Mouse (Mus musculus): ENCODE measurements around the gene Krt4. TPM values are rescaled to one million over a fixed set of nuclear protein-coding genes. Genes with fewer than 3 reads are reported as not detected.

Krt4 gene
- 2.5 and 2.9 TPM in 2 replicates for polyA plus RNA-seq (2015; fragmentation: Nextera tagmentation; extraction: Ambion mirVana)

- no peak within 1 kb of the TSS for H3K9ac ChIP-seq (replicated peaks; ENCODE audit: low read depth)
- DNase-seq (ENCODE audit: low spot score) (no peak), ATAC-seq (no peak)
- H3K36me3 ChIP-seq (ENCODE audit: insufficient read depth, low read length): no peaks in the 10 kb centered on the region
- no peak within 1 kb of the TSS for H3K4me2 ChIP-seq (replicated peaks; ENCODE audit: low read depth, low read length)
- no peaks in the 10 kb centered on the region for H3K27me3 ChIP-seq (replicated peaks; ENCODE audit: insufficient read depth, low read length)
- 0 out of 2 replicates have a peak, but pooled peaks cover 1% of the 10 kb centered on the region for H3K4me1 ChIP-seq (ENCODE audit: insufficient read depth, low read depth, low read length)
- H3K4me3 ChIP-seq (ENCODE audit: low read depth, low read length): no peak within 1 kb of the TSS
- no peaks in the 10 kb centered on the region for H3K9me3 ChIP-seq (ENCODE audit: low read length)
- H3K27ac ChIP-seq (ENCODE audit: low read length): no peak within 1 kb of the TSS
- WGBS: 55% methylated on average over 11 of the region's 11 CpGs
- TF ChIP-seq EP300 (IDR thresholded peaks at IDR 0.05) (no peak), CTCF (IDR thresholded peaks at IDR 0.05) (no peak)
Observed at GRCm38 (mm10) chr15:101924635-101925034, at the start of gene Krt4. Krt4 (minus strand) TSS chr15:101924735.

GRCm38 (mm10) chr15:101973414-101974077 lies 49.0 kb upstream of the Krt4 start:
- H3K27me3 ChIP-seq (replicated peaks; ENCODE audit: insufficient read depth, low read length): no peaks in the 10 kb centered on the region
- H3K36me3 ChIP-seq (ENCODE audit: insufficient read depth, low read length): no peaks in the 10 kb centered on the region
- H3K4me1 ChIP-seq (ENCODE audit: insufficient read depth, low read depth, low read length): peaks cover 24% of the 10 kb centered on the region; the same call in 1 of the 2 replicates
- DNase-seq (ENCODE audit: low spot score) (peak; percentile 94), ATAC-seq (peak; percentile 53)
- no peaks in the 10 kb centered on the region for H3K9me3 ChIP-seq (ENCODE audit: low read length)
- no peak for TF ChIP-seq EP300 (IDR thresholded peaks at IDR 0.05)
- TF ChIP-seq CTCF (IDR thresholded peaks at IDR 0.05): peak; percentile 99
- no peak overlapping the region; the same call in 1 of the 2 replicates for H3K27ac ChIP-seq (ENCODE audit: low read length)
- H3K9ac ChIP-seq (replicated peaks; ENCODE audit: low read depth): no peak overlapping the region
- no peak overlapping the region for H3K4me3 ChIP-seq (ENCODE audit: low read depth, low read length)
- WGBS: 8% methylated on average over 15 of the region's 15 CpGs
- H3K4me2 ChIP-seq (replicated peaks; ENCODE audit: low read depth, low read length): no peak overlapping the region

- Histone ChIP-seq H3K4me1 (ENCODE audit: insufficient read depth, low read depth, low read length) (no peaks in the 10 kb centered on the region), H3K9ac (replicated peaks; ENCODE audit: low read depth) (no peak overlapping the region), H3K4me3 (ENCODE audit: low read depth, low read length) (no peak overlapping the region), H3K9me3 (ENCODE audit: low read length) (no peaks in the 10 kb centered on the region), H3K36me3 (ENCODE audit: insufficient read depth, low read length) (no peaks in the 10 kb centered on the region), H3K4me2 (replicated peaks; ENCODE audit: low read depth, low read length) (no peak overlapping the region), H3K27me3 (replicated peaks; ENCODE audit: insufficient read depth, low read length) (no peaks in the 10 kb centered on the region), H3K27ac (ENCODE audit: low read length) (no peak overlapping the region)
- TF ChIP-seq EP300 (IDR thresholded peaks at IDR 0.05) (no peak), CTCF (IDR thresholded peaks at IDR 0.05) (peak; percentile 86)
- DNase-seq (ENCODE audit: low spot score) (peak; percentile 73), ATAC-seq (no peak)
- whole genome bisulfite sequencing: 10% methylated on average over 3 of the region's 6 CpGs
Observed at GRCm38 (mm10) chr15:101970536-101970935, 46.0 kb upstream of the Krt4 start.

- Histone ChIP-seq H3K4me1 (ENCODE audit: insufficient read depth, low read depth, low read length) (no peaks in the 10 kb centered on the region), H3K9me3 (ENCODE audit: low read length) (no peaks in the 10 kb centered on the region), H3K27me3 (replicated peaks; ENCODE audit: insufficient read depth, low read length) (no peaks in the 10 kb centered on the region), H3K4me2 (replicated peaks; ENCODE audit: low read depth, low read length) (no peak overlapping the region), H3K36me3 (ENCODE audit: insufficient read depth, low read length) (no peaks in the 10 kb centered on the region), H3K27ac (ENCODE audit: low read length) (no peak overlapping the region), H3K4me3 (ENCODE audit: low read depth, low read length) (no peak overlapping the region), H3K9ac (replicated peaks; ENCODE audit: low read depth) (no peak overlapping the region)
- WGBS: 48% methylated on average over 8 of the region's 8 CpGs
- peak; percentile 85 for DNase-seq (ENCODE audit: low spot score)
- TF ChIP-seq EP300 (IDR thresholded peaks at IDR 0.05) (no peak), CTCF (IDR thresholded peaks at IDR 0.05) (no peak)
- peak; percentile 95 for ATAC-seq
Observed at GRCm38 (mm10) chr15:101966808-101967207, 42.3 kb upstream of the Krt4 start.

GRCm38 (mm10) chr15:101958891-101959290 lies 34.4 kb upstream of the Krt4 start:
- Histone ChIP-seq H3K4me1 (ENCODE audit: insufficient read depth, low read depth, low read length) (no peaks in the 10 kb centered on the region), H3K27ac (ENCODE audit: low read length) (no peak overlapping the region), H3K9ac (replicated peaks; ENCODE audit: low read depth) (no peak overlapping the region), H3K4me2 (replicated peaks; ENCODE audit: low read depth, low read length) (no peak overlapping the region), H3K9me3 (ENCODE audit: low read length) (no peaks in the 10 kb centered on the region), H3K36me3 (ENCODE audit: insufficient read depth, low read length) (no peaks in the 10 kb centered on the region), H3K27me3 (replicated peaks; ENCODE audit: insufficient read depth, low read length) (no peaks in the 10 kb centered on the region), H3K4me3 (ENCODE audit: low read depth, low read length) (no peak overlapping the region)
- 86% methylated on average over 3 of the region's 3 CpGs for WGBS
- no peak for TF ChIP-seq CTCF (IDR thresholded peaks at IDR 0.05)
- no peak for TF ChIP-seq EP300 (IDR thresholded peaks at IDR 0.05)
- DNase-seq (ENCODE audit: low spot score): no peak
- ATAC-seq: no peak

GRCm38 (mm10) chr15:101954187-101954586 lies 29.7 kb upstream of the Krt4 start, which contains the start of gene Krt78:
Krt78 (minus strand) TSS chr15:101954287.
- Histone ChIP-seq H3K27me3 (replicated peaks; ENCODE audit: insufficient read depth, low read length) (no peaks in the 10 kb centered on the region), H3K9me3 (ENCODE audit: low read length) (no peaks in the 10 kb centered on the region), H3K4me3 (ENCODE audit: low read depth, low read length) (no peak within 1 kb of the TSS), H3K4me1 (ENCODE audit: insufficient read depth, low read depth, low read length) (no peaks in the 10 kb centered on the region), H3K36me3 (ENCODE audit: insufficient read depth, low read length) (no peaks in the 10 kb centered on the region), H3K27ac (ENCODE audit: low read length) (no peak within 1 kb of the TSS), H3K9ac (replicated peaks; ENCODE audit: low read depth) (no peak within 1 kb of the TSS), H3K4me2 (replicated peaks; ENCODE audit: low read depth, low read length) (no peak within 1 kb of the TSS)
- WGBS: 78% methylated on average over 9 of the region's 9 CpGs
- ATAC-seq (no peak), DNase-seq (ENCODE audit: low spot score) (no peak)
- TF ChIP-seq CTCF (IDR thresholded peaks at IDR 0.05): no peak
- TF ChIP-seq EP300 (IDR thresholded peaks at IDR 0.05): no peak

All from lung, postnatal 0 days (tissue).